Mouse (Mus musculus) 416B (cell line): ENCODE measurements around the gene Smdt1.
"Not testable (repeated sequence)": the region's sequence is repeated elsewhere in the genome, so short reads cannot be mapped to it uniquely, and the experiment has no call there.

Experiments used
- DNase-seq: peaks from one replicate; pipeline ENCODE4 v3.0.0; 2011; ENCODE audit warnings: low read depth

Smdt1 gene

GRCm38 (mm10) chr15:82368851-82369250 is 30.1 kb downstream of the Smdt1 start:
- DNase-seq = no peak

DNA sequence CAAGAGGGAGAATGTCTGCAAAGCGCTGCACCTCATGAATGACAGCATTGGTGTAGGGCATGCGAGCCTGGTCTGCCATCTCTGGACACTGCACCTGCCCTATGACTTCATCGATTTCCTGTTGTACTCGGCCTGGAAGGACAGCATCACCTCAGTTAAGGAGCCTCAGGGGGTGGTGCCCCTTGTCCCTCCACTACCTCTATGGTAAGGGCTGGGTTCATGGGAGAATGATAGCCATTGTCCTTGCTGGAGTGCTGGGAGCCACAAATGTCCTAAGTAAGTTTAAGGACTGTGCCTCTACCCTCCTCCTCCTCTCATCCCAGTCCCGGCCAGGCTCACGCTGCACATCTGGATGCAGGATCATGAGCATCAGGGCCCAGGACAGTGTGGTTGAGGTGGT is 33.7 kb downstream of the Smdt1 start:
- DNase-seq = no peak

DNA sequence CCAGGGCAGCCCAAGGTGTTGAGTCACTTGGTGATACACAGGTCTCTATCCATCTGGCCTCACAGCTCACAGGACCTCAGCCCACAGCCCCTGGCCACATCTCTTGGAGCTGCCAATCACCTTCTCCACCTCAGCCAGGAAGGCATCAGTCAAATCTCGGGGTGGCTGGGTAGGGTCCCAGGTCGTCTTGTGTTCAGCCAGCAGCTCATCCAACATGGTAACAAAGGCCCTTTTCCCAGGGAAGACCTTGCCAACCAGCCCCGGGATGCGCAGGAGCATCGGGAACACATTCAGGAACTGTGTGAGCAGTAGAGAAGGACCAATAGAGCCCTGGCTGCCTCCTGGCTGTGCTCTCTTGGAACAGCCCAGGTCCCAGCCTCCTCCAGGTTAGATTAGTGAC is 34.2 kb downstream of the Smdt1 start:
- DNase-seq = no peak

GRCm38 (mm10) chr15:82374437-82374836 is 35.7 kb downstream of the Smdt1 start:
- DNase-seq = no peak

- DNase-seq = no peak
Observed at GRCm38 (mm10) chr15:82375855-82376254, 37.1 kb downstream of the Smdt1 start.

DNA sequence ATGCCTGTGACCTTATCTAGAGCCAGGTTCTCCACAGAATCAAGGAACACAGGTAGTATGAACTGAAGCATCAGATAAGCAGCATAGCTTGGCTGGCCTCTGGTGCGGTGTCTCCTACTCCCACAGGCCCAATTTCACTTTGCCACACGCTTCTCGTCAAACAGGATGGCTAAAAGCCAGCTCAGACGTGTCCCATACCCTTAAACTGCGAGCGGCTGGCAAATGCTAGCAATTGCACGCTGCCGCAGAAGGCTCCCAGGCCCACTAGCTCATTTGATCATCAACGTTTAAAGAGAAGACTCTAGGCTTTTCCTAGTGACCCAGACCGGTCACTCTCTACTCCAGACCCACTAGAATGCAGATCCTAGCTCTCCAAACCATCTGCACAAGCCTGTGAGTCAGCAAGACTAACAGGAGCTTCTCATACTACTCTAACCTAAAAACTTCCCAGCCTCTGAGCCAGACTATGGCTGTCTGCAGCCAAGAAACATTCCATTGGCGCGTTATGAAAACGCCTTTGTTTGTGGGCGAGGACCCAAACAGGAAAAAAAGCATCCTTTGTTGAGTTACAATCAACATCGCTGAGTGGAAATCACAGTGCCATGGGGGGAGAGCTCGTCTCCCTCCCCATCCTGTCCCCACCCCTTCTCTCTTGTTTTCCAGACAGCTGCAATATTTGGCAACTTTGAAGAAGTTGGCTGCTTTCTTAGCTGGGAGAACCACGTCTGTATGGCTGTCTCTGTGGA is 37.8 kb downstream of the Smdt1 start:
- DNase-seq = no peak

GRCm38 (mm10) chr15:82377701-82378100 is 38.9 kb downstream of the Smdt1 start:
- no peak for DNase-seq

GRCm38 (mm10) chr15:82378261-82379180 is 39.8 kb downstream of the Smdt1 start:
- DNase-seq = no peak

DNA sequence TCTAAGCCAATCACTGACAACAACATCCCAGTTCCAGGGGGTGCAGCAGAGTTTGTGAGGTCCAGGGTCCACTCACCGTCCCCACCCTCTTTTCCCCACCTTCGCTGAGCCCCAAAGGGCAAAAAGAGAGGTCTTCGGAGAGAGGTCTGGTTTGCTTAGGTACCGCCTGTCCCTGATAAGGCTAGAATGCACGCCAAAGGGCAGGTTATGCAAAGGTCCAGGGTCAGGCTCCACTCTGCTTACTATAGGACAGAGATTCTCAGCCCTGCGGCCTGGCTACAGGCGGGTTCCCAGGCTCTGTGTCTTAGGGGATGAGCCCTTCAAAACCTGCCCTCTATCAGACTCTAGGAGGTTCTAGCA is 40.7 kb downstream of the Smdt1 start:
- DNase-seq = no peak

DNA sequence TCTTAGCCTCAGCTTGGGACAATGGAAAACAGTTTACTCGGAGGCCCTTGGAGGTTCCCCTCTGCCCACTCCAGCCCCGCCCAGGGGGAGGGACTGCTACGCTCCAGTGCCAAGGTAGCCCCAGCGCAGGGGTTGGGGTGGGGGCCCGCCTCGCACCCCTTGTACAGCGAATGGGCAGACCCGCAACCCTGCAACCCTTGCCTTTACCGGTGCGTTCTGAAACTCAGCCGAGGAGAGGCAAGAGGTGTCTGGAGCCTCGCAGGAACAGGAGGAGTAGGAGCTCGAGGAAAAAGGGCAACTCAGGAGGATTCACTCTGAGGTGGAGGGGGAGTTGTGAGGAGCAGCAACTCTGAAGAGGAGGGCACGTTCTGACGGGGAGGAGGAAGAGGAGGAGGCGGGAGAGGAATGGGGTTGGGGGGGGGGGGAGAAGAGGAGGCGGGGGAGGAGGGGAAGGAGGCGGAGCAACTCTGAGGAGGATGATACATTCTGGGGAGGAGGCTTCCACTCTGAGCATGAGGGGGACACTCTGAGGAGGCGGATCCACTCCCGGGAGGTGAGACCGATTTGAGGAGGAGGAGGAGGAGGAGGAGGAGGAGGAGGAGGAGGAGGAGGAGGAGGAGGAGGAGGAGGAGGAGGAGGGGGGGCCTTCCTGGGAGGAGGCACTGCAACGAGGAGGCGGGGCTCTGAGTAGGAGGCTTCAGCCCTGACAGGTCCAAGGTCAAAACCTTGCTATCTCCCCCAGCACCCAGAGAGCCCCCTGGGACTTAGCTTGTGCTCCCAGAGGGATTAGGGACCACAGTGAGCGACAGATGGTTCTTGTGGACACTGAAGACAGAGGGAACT is 41.3 kb downstream of the Smdt1 start, which contains the start of gene Cyp2d22:
Gene Cyp2d22 (minus strand): TSS at position 390 of the 843 bp plus-strand sequence.
- DNase-seq = no peak

GRCm38 (mm10) chr15:82380714-82381062 is 41.9 kb downstream of the Smdt1 start:
- no peak for DNase-seq

DNA sequence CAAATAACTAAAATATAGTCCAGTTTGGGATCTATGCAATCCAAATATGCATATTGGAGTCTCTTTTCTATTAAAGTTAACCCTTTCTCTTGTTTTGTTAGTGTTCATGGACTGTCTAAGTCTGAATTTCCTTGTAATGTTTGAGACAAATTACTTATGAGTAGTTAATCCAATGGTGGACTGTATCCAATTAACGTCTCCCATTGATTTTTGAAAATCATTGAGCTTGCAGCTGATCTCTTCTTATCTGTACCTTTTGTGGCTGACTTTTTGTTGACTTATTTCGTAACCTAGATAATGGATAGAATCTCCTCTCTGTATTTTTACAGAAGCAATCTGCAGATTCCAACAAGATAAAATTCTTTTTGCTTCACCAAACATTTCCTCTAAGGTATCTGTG is 43.7 kb downstream of the Smdt1 start:
- no peak for DNase-seq

- no peak for DNase-seq
Observed at GRCm38 (mm10) chr15:82385729-82386128, 47.0 kb downstream of the Smdt1 start.

DNA sequence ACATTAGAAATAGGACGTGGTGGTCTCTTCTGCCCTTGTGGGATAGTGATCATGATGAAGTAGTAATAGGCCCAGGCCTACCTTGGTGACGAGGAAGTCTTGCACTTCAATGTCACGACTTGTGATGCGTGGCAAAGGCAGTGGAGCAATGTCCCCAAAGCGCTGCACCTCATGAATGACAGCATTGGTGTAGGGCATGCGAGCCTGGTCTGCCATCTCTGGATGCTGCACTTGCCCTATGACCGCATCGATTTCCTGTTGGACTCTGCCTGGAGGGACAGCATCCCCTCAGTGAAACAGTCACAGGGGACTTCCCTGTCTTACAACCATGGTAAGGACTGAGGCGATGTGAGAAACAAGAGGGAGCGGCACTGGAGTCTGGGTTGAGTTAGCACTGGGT is 51.2 kb downstream of the Smdt1 start:
- DNase-seq = not testable (repeated sequence)

- not testable (repeated sequence) for DNase-seq
Observed at GRCm38 (mm10) chr15:82393922-82394321, 55.2 kb downstream of the Smdt1 start, which contains the start of gene Cyp2d11. TSS of gene Cyp2d11 (minus strand) at chr15:82394022.

GRCm38 (mm10) chr15:82395955-82396354 is 57.2 kb downstream of the Smdt1 start:
- DNase-seq = not testable (repeated sequence)
